Mouse (Mus musculus): Measurements from ENCODE around the gene Rhof. TPM values are rescaled to one million over a fixed set of nuclear protein-coding genes. Genes with fewer than 3 reads are reported as not detected.
"Not testable (repeated sequence)": the region's sequence is repeated elsewhere in the genome, so short reads cannot be mapped to it uniquely, and the experiment has no call there.

Rhof gene
- polyA plus RNA-seq, 1 experiment = 1.8 TPM

DNA sequence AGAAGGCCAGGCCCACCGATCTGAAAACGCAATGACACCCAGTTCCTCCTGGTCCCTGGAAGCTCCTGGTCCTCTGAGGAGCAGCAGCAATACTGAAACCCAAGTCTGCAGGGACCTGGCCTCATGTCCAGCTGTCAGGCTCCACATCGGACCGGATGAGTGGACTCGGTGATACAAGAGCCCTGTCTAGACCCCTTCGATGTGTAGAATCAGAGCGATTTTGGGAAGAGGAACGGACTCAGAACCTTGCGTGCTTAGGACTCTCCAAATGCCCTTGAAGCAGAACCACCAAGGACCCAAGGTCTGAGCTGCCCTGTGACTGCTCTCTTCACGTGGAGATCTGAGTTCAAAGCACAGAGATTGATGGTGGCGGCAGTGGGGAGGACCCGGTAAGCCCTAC lies 64.4 kb downstream of the Rhof start, which contains the start of gene Tmem120b:
Tmem120b (plus strand) TSS at position 301 of the 400 bp plus-strand sequence.
- no peak for DNase-seq (ENCODE audit: low spot score)

GRCm38 (mm10) chr5:123067395-123067995 lies 65.0 kb downstream of the Rhof start:
- DNase-seq (ENCODE audit: low spot score) = no peak

DNA sequence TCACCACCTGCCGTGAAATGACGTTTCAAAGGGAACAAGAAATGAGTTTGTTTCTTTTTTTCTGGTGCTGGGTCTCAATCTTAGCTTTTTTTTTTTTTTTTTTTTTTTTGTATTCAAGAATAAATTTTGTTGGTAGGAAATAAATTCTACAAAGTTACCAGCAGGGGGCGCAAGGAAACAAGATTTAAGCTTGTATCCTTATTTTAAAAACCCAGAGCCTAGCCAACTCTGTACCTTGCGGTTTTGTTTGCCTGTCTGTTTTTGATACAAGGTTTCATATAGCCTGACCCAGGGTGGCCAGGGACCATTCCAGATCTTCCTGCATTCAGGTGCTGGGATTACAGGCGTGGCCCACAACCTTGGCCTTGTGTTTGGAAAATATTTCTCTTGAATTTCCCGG lies 68.3 kb downstream of the Rhof start:
- DNase-seq (ENCODE audit: low spot score) = no peak

GRCm38 (mm10) chr5:123063141-123063540 lies 69.4 kb downstream of the Rhof start:
- DNase-seq (ENCODE audit: low spot score) = no peak

GRCm38 (mm10) chr5:123061402-123061749 lies 71.1 kb downstream of the Rhof start:
- DNase-seq (ENCODE audit: low spot score) = not testable (repeated sequence)

- peak; percentile 25 for DNase-seq (ENCODE audit: low spot score)
These were observed 71.6 kb downstream of the Rhof start for GRCm38 (mm10) chr5:123060706-123061401.

- DNase-seq (ENCODE audit: low spot score) = peak; percentile 26
These were observed 72.6 kb downstream of the Rhof start for GRCm38 (mm10) chr5:123059757-123060520.

DNA sequence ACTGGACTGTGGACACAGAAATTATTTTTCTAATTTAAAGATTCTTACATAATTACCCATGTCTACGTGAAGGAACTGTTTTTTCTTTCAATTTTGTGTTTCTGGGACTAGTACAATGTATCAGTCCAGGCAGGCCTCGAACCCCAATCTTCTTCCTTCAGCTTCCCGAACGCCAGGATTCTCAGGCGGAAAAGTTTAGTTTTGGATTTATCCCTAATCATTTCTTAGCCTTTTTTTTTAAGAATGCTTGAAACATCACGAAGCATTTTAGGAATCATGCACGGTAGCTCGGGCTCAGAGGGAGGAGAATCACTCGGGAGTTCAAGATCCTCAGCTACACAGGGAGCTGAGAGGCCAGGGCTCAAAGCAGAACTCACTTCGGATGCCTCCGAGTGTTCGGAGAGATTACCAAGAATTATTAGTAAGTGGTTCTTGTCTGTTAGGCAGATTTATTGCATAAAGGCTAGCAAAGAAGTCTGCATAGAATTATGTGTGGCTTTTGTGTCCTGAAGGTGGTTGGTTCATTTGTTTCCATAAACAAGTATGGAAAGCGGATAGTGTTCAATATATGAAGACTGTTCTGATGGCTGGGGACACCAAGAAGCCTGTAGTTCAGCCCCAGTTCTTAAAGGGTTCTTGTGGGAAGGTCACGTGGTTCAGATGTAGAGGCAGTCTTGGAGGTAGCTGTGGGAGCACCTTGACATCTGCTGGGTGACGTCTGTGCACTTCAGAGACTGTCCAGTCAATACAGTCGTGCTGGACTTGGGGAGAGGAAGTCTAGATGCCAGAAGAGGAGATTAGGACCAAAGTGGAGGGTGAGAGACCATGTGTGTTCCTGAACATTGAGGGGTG lies 74.0 kb downstream of the Rhof start:
- no peak for DNase-seq (ENCODE audit: low spot score)

DNA sequence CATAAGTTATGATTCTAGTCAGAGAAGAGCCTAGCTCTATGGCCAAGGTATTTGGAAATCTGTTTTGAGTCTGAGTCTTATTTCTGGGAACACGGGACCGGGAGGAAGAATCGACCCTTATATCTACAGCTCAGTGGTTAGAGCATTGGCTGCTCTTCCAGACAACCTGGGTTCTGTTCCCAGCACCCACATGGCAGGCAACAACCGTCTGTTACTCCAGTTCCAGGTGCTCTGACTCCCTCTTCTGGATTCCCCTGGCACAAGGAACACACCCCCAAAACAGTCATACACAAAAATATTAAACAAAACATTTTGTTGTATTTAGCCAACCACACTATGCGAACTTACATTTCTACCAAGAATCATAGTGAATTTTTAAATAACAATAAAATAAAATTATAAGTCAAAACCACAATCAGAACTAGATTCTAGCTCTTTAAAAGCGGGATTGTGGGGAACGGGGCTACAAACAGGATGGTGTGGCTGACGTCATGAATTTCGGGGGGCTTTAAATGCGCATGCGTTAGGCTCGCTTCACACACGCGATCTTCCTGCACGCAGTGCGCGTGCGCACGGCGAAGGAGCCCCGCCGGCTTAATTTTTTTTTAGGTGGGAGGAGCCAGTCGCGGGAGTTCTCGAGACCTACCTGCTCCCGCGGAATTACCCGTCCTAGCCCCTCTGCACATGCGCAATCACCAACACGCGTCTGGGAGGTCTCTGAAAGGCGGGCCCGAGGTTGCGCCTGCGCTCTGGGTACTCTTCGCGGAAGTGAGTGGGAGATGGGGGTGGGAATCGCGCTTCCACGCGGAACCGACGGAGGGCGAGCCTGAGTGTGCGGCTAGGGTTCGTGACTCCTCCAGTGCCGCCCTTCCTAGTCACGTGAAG lies 74.9 kb downstream of the Rhof start:
- DNase-seq (ENCODE audit: low spot score) = peak; percentile 91

Other genes with a start within 250 kb of the Rhof start
- 20.5 and 28.8 TPM in 2 replicates for gene Kdm2b, start 142.9 kb downstream of the Rhof start, polyA plus RNA-seq (2012; rRNA removed)
- gene Orai1, start 117.6 kb downstream of the Rhof start, polyA plus RNA-seq (2012; rRNA removed) = 34.2 and 41.7 TPM in 2 replicates
- not detected in 2 replicates for gene Morn3, start 85.7 kb downstream of the Rhof start, polyA plus RNA-seq (2012; rRNA removed)
- 7.5 and 14.4 TPM in 2 replicates for gene Tmem120b, start 64.3 kb downstream of the Rhof start, polyA plus RNA-seq (2012; rRNA removed)
- 3.1 and 10.4 TPM in 2 replicates for gene Setd1b, start 9.5 kb upstream of the Rhof start, polyA plus RNA-seq (2012; rRNA removed)
- gene Psmd9, start 36.7 kb upstream of the Rhof start, polyA plus RNA-seq (2012; rRNA removed) = 24.8 and 26.7 TPM in 2 replicates
- 0.27 and 0.45 TPM in 2 replicates for gene Hpd, start 50.0 kb upstream of the Rhof start, polyA plus RNA-seq (2012; rRNA removed)
- 4.1 and 4.8 TPM in 2 replicates for gene Wdr66, start 119.4 kb upstream of the Rhof start, polyA plus RNA-seq (2012; rRNA removed)
- gene Bcl7a, start 211.1 kb upstream of the Rhof start, polyA plus RNA-seq (2012; rRNA removed) = 10.5 and 14.8 TPM in 2 replicates

Measured in urinary bladder, adult 2 months (tissue).